Mouse (Mus musculus) erythroblast, embryonic 14.5 days (primary cell): ENCODE data around the gene Nrxn2. TPM values are rescaled to one million over a fixed set of nuclear protein-coding genes. Genes with fewer than 3 reads are reported as not detected.

Experiments
- H3K27me3 ChIP-seq: 2 replicates; pipeline ENCODE4 v1.6.1; 2012; ENCODE audit warnings: inconsistent platforms; ENCODE audit not compliant: control insufficient read depth
- H3K36me3 ChIP-seq: 2 replicates; pipeline ENCODE4 v1.6.1; 2012; ENCODE audit warnings: mild to moderate bottlenecking, inconsistent platforms; ENCODE audit not compliant: control insufficient read depth
- H3K4me1 ChIP-seq: 2 replicates; pipeline ENCODE4 v1.6.1; 2012; ENCODE audit warnings: inconsistent platforms; ENCODE audit not compliant: control insufficient read depth
- H3K4me3 ChIP-seq: replicated peaks from 2 replicates; pipeline ENCODE3; 2012; ENCODE audit warnings: moderate library complexity, mild to moderate bottlenecking, inconsistent platforms
- H3K9me3 ChIP-seq: 2 replicates; pipeline ENCODE4 v1.6.1; 2012; ENCODE audit warnings: low read length, inconsistent platforms, mixed read lengths; ENCODE audit not compliant: control insufficient read depth
- GATA1 ChIP-seq: IDR thresholded peaks from 2 replicates; pipeline ENCODE4 v1.6.1; 2012; ENCODE audit warnings: low read length, inconsistent platforms, mixed read lengths
- TAL1 ChIP-seq: IDR thresholded peaks from 3 replicates; pipeline ENCODE4 v1.6.1; 2012; ENCODE audit warnings: low read length, inconsistent platforms, mixed read lengths
- polyA plus RNA-seq: library from polyadenylated mRNA; stranded (reverse); fragments of >175 nt; gene quantifications from 2 replicates; pipeline ENCODE4 v1.2.3, GENCODE M21; 2012

Gene Nrxn2
- polyA plus RNA-seq, 1 experiment, result 0.03 TPM

- Histone ChIP-seq H3K4me3 (no peak overlapping the region), H3K4me1 (peaks cover 6% of the 10 kb centered on the region), H3K27me3 (peaks cover 14% of the 10 kb centered on the region), H3K36me3 (no peaks in the 10 kb centered on the region), H3K9me3 (no peaks in the 10 kb centered on the region)
- TF ChIP-seq TAL1, result no peak
These were observed 32.3 kb upstream of the Nrxn2 start for GRCm38 (mm10) chr19:6386234-6386633.

DNA sequence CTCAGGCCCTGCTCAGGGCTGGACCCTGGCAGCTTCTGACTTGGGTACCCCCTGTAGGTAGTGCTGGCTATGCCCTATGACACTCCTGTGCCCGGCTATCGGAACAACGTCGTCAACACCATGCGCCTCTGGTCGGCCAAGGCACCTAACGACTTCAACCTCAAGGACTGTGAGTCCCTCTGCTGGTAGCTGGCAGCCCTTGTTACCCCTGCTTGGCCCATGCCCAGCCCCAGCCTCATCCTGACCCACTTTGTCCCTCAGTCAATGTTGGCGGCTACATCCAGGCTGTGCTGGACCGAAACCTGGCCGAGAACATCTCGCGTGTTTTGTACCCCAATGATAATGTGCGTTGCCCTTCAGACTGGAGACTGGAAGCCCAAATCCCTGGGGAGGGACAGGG lies 30.5 kb upstream of the Nrxn2 start:
- Histone ChIP-seq H3K4me1 (peaks cover 6% of the 10 kb centered on the region), H3K4me3 (no peak overlapping the region), H3K36me3 (no peaks in the 10 kb centered on the region), H3K27me3 (peaks cover 14% of the 10 kb centered on the region), H3K9me3 (no peaks in the 10 kb centered on the region)
- TF ChIP-seq GATA1 (no peak), TAL1 (no peak)

GRCm38 (mm10) chr19:6389803-6390202 lies 28.7 kb upstream of the Nrxn2 start:
- no peaks in the 10 kb centered on the region for H3K36me3 ChIP-seq
- peaks cover 14% of the 10 kb centered on the region for H3K27me3 ChIP-seq
- TF ChIP-seq TAL1 (no peak), GATA1 (no peak)
- peaks cover 6% of the 10 kb centered on the region for H3K4me1 ChIP-seq
- no peaks in the 10 kb centered on the region for H3K9me3 ChIP-seq
- H3K4me3 ChIP-seq, result peak overlapping the region; percentile 43

DNA sequence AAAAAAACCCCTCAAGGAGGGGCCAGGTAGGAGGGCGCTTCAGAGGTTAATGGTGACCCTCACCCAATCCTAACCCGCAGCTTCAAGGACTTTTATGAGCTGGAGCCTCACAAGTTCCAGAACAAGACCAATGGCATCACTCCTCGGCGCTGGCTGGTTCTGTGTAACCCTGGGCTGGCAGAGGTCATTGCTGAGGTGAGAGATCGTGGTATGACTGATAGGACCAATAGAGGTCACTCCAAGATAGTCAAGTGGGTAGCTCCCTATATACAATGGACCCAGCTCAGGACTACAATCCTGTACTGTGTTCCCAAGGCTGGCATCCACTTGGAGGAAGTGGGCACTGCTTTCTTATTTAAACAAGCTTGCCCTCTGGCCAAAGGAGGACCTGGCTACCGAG lies 28.3 kb upstream of the Nrxn2 start:
- TF ChIP-seq TAL1 (no peak), GATA1 (no peak)
- Histone ChIP-seq H3K9me3 (no peaks in the 10 kb centered on the region), H3K4me1 (peaks cover 6% of the 10 kb centered on the region), H3K36me3 (no peaks in the 10 kb centered on the region), H3K4me3 (no peak overlapping the region), H3K27me3 (peaks cover 14% of the 10 kb centered on the region)

DNA sequence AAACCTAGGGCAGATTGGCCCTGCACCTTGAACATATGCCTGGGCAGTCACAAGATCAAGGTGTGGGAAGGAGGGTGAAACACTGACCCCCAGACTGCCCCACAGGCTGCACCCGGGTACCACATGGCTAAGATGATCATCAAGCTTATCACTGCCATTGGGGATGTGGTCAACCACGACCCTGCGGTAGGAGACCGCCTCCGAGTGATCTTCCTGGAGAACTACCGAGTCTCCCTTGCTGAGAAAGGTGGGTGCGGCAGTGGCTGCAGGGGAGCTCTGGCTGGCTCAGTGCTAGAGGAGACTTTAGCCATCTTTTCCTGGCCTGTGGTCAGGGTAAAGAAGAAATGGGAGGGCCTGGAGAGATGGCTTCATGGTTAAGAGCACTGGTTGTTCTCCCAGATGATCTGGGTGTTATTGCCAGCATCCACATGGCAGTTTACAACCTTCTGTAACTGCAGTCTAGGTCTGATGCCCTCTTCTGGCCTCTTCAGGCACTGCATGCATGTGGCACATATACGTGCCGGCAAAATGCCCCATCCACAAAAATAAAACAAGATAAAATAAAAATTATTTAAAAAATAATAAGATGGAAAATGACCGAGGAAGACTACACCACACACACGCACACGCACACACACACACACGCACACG lies 25.7 kb upstream of the Nrxn2 start:
- Histone ChIP-seq H3K36me3 (no peaks in the 10 kb centered on the region), H3K27me3 (peaks cover 21% of the 10 kb centered on the region), H3K4me3 (no peak overlapping the region), H3K9me3 (no peaks in the 10 kb centered on the region), H3K4me1 (peaks cover 6% of the 10 kb centered on the region)
- TF ChIP-seq TAL1, result no peak
- TF ChIP-seq GATA1, result no peak

DNA sequence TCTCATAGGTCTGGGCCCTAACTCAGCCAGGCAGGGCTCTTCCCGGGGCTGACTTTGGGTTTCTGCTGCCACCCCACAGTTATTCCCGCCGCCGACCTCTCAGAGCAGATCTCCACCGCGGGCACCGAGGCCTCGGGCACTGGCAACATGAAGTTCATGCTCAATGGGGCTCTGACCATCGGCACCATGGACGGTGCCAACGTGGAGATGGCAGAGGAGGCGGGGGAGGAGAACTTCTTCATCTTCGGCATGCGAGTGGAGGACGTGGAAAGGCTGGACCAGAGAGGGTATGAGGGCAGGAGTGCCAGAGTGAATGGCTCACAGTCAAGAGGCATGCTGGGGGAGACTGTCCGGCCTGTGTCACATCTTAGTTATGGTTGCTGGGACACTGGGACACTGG lies 24.9 kb upstream of the Nrxn2 start:
- peaks cover 9% of the 10 kb centered on the region for H3K4me1 ChIP-seq
- H3K9me3 ChIP-seq, result no peaks in the 10 kb centered on the region
- H3K4me3 ChIP-seq, result no peak overlapping the region
- peaks cover 28% of the 10 kb centered on the region for H3K27me3 ChIP-seq
- no peak for TF ChIP-seq TAL1
- TF ChIP-seq GATA1, result no peak
- H3K36me3 ChIP-seq, result no peaks in the 10 kb centered on the region

- no peak for TF ChIP-seq TAL1
- TF ChIP-seq GATA1, result no peak
- no peak overlapping the region for H3K4me3 ChIP-seq
- H3K27me3 ChIP-seq, result peaks cover 41% of the 10 kb centered on the region
- H3K4me1 ChIP-seq, result peaks cover 21% of the 10 kb centered on the region
- no peaks in the 10 kb centered on the region for H3K36me3 ChIP-seq
- peaks cover 3% of the 10 kb centered on the region; the same call in 1 of the 2 replicates for H3K9me3 ChIP-seq
These were observed 22.3 kb upstream of the Nrxn2 start for GRCm38 (mm10) chr19:6396237-6396636.

GRCm38 (mm10) chr19:6397582-6398249 lies 20.8 kb upstream of the Nrxn2 start:
- Histone ChIP-seq H3K4me1 (peaks cover 26% of the 10 kb centered on the region), H3K9me3 (peaks cover 3% of the 10 kb centered on the region; the same call in 1 of the 2 replicates), H3K4me3 (no peak overlapping the region), H3K36me3 (no peaks in the 10 kb centered on the region), H3K27me3 (peaks cover 56% of the 10 kb centered on the region)
- TF ChIP-seq TAL1 (no peak), GATA1 (no peak)

DNA sequence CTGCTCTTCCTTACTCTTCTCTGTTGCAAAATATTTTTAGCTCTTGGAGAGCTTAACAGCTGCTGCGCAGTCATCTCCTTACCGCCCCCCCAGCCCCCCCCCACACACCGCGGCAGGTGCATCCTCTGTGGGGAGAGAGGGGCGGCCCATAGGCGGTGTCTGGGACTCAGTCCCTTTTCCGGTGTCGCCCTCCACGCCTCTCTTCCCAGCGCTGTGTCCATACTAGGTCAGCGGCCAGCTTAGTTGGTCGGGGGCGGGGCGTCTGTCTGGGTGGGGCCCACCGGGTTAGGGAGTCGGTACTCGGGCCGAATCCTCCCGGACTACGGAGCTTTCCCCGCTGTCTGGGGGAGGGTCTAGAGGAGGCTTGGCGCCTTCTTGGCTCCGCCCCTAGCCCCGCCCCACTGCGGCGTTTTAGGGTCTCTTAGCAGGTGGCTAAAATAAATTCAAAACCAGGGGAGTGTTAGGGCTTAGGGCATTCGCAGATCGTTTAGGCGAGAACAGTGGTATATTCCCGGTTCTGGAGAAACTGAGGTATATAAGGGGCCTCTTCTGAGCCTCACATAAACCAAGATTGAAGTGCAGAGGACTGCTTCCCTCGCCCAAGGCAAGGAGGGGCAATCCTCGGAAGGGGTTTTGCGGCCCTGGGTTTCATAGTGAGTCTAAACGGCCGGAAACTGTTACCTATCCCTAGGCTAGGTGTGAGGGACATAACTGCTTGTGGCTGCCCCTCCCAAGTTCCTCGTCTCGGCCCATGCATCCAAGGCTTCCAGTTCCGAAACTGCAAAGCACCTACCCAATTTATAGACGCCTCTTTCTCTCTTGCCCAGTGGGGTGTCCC lies 19.9 kb upstream of the Nrxn2 start:
- peaks cover 26% of the 10 kb centered on the region for H3K4me1 ChIP-seq
- no peaks in the 10 kb centered on the region; the same call in 1 of the 2 replicates for H3K36me3 ChIP-seq
- H3K9me3 ChIP-seq, result peaks cover 3% of the 10 kb centered on the region; the same call in 1 of the 2 replicates
- H3K27me3 ChIP-seq, result peaks cover 59% of the 10 kb centered on the region
- H3K4me3 ChIP-seq, result peak overlapping the region; percentile 55
- TF ChIP-seq TAL1 (no peak), GATA1 (no peak)
